Mouse (Mus musculus) MEL (cell line): ENCODE measurements around the gene Elp5.
A peak's percentile ranks its signal among the peaks of the same experiment; 100 is the strongest.

Experiments used
- CTCF ChIP-seq, 3 experiments: IDR thresholded peaks in 2 of 3; conservative IDR thresholded peaks in 1 of 3; 2 replicates each; pipeline ENCODE4 v1.5.1; 2011 to 2012; ENCODE audit warnings: low read length in 3 of 3, low read depth in 2 of 3, mild to moderate bottlenecking in 2 of 3, improper control_type of control experiment in 1 of 3, inconsistent platforms in 1 of 3, mixed read lengths in 1 of 3, moderate library complexity in 1 of 3; ENCODE audit not compliant: control insufficient read depth in 1 of 3, insufficient read depth in 1 of 3, poor library complexity in 1 of 3, severe bottlenecking in 1 of 3
- EP300 ChIP-seq, 2 experiments: IDR thresholded peaks; 2 replicates each; pipeline ENCODE4 v1.6.1; 2011; ENCODE audit warnings: improper control_type of control experiment in 2 of 2, low read length in 2 of 2, low read depth in 1 of 2, mild to moderate bottlenecking in 1 of 2
- ETS1 ChIP-seq: IDR thresholded peaks from 2 replicates; pipeline ENCODE4 v1.6.1; 2012; ENCODE audit warnings: low read depth, mild to moderate bottlenecking, inconsistent platforms, low read length, improper control_type of control experiment, moderate library complexity
- MAX ChIP-seq: IDR thresholded peaks from 2 replicates; pipeline ENCODE4 v1.6.1; 2011; ENCODE audit warnings: low read length, improper control_type of control experiment
- POLR2A ChIP-seq, 2 experiments: IDR thresholded peaks; 2 replicates each; pipeline ENCODE4 v1.6.1; 2011 to 2012; ENCODE audit warnings: low read length in 2 of 2, mild to moderate bottlenecking in 2 of 2, control low read depth in 1 of 2, improper control_type of control experiment in 1 of 2, low read depth in 1 of 2, moderate library complexity in 1 of 2; ENCODE audit not compliant: control insufficient read depth in 1 of 2, insufficient read depth in 1 of 2, poor library complexity in 1 of 2
- POLR2AphosphoS2 ChIP-seq: IDR thresholded peaks from 2 replicates; pipeline ENCODE4 v1.6.1; 2011; ENCODE audit warnings: low read length, improper control_type of control experiment
- TAL1 ChIP-seq: IDR thresholded peaks from 2 replicates; pipeline ENCODE4 v1.6.1; 2012; ENCODE audit warnings: mild to moderate bottlenecking, inconsistent platforms, low read length, moderate library complexity, mixed read lengths
- TCF12 ChIP-seq: IDR thresholded peaks from 2 replicates; pipeline ENCODE4 v1.6.1; 2014; ENCODE audit warnings: low read depth, mild to moderate bottlenecking, inconsistent platforms, low read length, improper control_type of control experiment, moderate library complexity
- USF1 ChIP-seq: IDR thresholded peaks from 2 replicates; pipeline ENCODE4 v1.6.1; 2014; ENCODE audit warnings: low read depth, mild to moderate bottlenecking, inconsistent platforms, low read length, improper control_type of control experiment, moderate library complexity
- ZC3H11A ChIP-seq: IDR thresholded peaks from 2 replicates; pipeline ENCODE4 v1.6.1; 2012; ENCODE audit warnings: low read depth, mild to moderate bottlenecking, inconsistent platforms, low read length, improper control_type of control experiment

- TF ChIP-seq ZC3H11A: no peak
- peak; percentile 77 for TF ChIP-seq POLR2AphosphoS2
- no peak for TF ChIP-seq POLR2A (IDR thresholded peaks at IDR 0.05; ENCODE audit: control insufficient read depth in 1 of 2, insufficient read depth in 1 of 2, low read depth in 1 of 2, low read length in 2 of 2, poor library complexity in 1 of 2)
- no peak for TF ChIP-seq USF1
- TF ChIP-seq MAX: no peak
- no peak for TF ChIP-seq CTCF (IDR thresholded peaks at IDR 0.05 in 2 of 3, conservative IDR thresholded peaks at IDR 0.05 in 1 of 3; ENCODE audit: control insufficient read depth in 1 of 3, insufficient read depth in 1 of 3, low read depth in 2 of 3, low read length in 3 of 3, poor library complexity in 1 of 3, severe bottlenecking in 1 of 3)
- no peak for TF ChIP-seq EP300 (IDR thresholded peaks at IDR 0.05; ENCODE audit: low read depth in 1 of 2, low read length in 2 of 2)
- TF ChIP-seq ETS1: no peak
- no peak for TF ChIP-seq TCF12
- no peak for TF ChIP-seq TAL1
Observed at GRCm38 (mm10) chr11:69966860-69967517, 15.3 kb downstream of the Elp5 start.
